Mouse (Mus musculus) small intestine, adult 2 months (tissue): ENCODE results near the gene Scarb1.

Experiments used
- CTCF ChIP-seq: fragments of 200-500 bp; IDR thresholded peaks from 2 replicates; pipeline ENCODE4 v1.5.1; 2012; ENCODE audit warnings: low read depth, mild to moderate bottlenecking, control low read depth, inconsistent platforms, low read length, moderate library complexity, mixed read lengths; ENCODE audit not compliant: insufficient replicate concordance, insufficient read length; ENCODE audit errors: extremely low read depth
- POLR2A ChIP-seq: fragments of 200-500 bp; IDR thresholded peaks from 2 replicates; pipeline ENCODE4 v1.6.1; 2012; ENCODE audit warnings: low read depth, mild to moderate bottlenecking, control low read depth, inconsistent platforms, low read length, moderate library complexity

GRCm38 (mm10) chr5:125291387-125291786, 49.5 kb downstream of the Scarb1 start:
- no peak for TF ChIP-seq CTCF
- TF ChIP-seq POLR2A: no peak
